Mouse (Mus musculus) ES-CJ7 (cell line): ENCODE measurements at regions not wholly inside any gene's neighbourhood (a gene's known extent, or its start where the extent isn't known, plus 50 kb on each side); places are given as distances from the start of the nearest gene placed in this dataset.

Source experiments
- DNase-seq: peaks from one replicate; pipeline ENCODE4 v3.0.0; 2011; ENCODE audit warnings: low read depth, low spot score

- DNase-seq: no peak
Observed at GRCm38 (mm10) chr3:102386091-102386490, 83.6 kb upstream of the Ngf start.

DNA sequence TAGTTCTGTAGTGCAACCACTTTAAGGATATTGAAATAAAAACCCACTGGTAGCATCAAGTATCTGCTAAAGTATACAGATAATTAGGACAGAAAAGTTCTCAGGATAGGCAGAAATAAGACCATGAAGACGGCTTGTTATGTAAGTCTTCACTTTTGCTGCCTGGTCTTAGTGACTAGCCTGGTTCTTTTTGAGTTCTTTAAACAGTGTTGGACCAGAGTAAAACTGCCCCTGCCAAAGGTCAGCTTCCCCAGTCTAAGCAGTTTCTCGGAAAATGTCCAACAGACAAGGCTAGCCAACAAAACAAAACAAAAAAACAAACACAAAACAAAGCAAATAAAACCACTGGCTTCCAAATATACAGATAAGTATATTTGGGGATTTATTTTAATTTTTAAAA lies 85.1 kb upstream of the Ngf start:
- no peak for DNase-seq

- DNase-seq: no peak
Observed at GRCm38 (mm10) chr3:102383671-102384070, 86.0 kb upstream of the Ngf start.

- DNase-seq: no peak
Observed at GRCm38 (mm10) chr3:102381683-102382082, 88.0 kb upstream of the Ngf start.

DNA sequence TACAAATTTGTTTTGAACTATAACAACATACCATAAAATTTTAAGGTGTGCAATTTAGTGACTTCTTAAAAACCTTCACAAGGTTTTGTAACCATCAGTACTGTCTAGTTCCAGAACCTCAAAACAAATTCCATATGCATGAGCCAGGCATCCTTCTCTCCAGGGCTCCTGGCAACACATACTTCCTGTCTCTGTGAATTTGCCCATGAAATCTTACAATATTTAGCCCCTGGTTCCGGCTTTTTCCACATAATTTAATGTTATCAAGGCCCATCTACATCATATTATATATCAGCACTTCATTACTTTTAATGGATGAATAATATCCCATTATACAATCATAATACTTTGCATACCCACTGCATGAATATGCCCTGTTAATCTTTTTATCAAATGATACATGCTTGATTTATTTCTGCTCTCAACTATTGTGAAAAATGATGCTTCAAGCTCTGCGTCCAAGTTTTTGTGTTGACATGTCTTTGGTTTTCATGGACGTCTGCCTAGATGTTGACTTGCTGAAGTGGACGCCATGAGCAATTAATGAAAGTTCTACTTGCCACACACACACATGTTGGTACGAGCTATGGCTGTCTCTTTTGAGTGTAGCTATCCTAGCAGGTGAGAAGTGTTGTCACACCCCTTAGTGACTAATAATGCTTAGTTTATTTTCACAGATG lies 95.2 kb upstream of the Ngf start:
- no peak for DNase-seq

- DNase-seq: peak; percentile 50
Observed at GRCm38 (mm10) chr3:102372205-102372899, 97.4 kb upstream of the Ngf start.

DNA sequence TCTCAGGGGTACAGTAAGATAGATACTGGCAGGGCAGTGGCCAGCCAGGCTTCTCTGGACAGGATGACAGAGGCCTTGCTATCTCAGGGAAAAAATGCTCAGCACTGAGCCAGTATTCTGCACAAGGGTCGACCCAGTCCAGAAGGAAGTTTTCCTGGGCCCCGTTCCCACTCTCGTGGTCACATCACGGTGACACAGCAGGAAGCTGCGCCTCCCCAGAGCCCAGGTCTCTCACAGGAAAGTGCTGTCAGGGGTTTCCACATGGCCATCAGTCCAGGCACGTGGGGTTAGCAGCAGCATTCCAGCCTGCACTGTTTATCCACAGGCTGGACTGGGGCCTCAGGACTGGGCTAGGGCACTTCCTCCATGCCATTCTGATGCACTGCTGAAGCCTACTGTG lies 103.5 kb upstream of the Ngf start:
- no peak for DNase-seq

DNA sequence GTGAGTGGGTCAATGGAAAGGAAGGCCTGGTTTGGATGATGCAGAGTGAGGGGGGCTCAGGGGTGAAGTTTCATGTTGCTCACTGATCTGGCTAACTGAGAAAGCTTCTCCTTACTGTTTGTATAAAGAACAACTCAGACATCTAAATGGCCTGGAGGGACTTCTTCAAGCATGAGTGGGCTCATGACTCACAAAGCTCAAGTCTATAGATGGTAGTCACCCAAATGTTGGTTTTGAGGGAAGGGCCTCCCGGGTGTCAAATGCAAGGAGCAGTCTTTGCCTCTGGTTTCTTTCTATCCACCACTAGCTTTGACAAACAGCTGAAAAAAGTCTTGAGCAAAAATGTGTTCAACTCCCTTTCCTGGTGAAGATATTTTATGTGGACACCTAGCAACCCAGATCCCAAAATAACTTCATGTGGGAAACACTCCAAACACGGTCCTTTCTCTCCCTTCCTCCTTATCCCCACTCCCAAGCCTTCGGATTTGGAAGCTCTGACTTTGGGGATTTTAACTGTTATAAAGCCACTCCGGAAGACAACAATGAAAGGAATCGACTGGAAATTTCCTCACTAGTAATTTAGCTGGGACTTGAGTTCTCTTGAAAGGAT lies 105.3 kb upstream of the Ngf start:
- DNase-seq: no peak

GRCm38 (mm10) chr3:102360732-102361280 lies 108.9 kb upstream of the Ngf start:
- DNase-seq: no peak

- no peak for DNase-seq
Observed at GRCm38 (mm10) chr3:102358801-102359200, 110.9 kb upstream of the Ngf start.

DNA sequence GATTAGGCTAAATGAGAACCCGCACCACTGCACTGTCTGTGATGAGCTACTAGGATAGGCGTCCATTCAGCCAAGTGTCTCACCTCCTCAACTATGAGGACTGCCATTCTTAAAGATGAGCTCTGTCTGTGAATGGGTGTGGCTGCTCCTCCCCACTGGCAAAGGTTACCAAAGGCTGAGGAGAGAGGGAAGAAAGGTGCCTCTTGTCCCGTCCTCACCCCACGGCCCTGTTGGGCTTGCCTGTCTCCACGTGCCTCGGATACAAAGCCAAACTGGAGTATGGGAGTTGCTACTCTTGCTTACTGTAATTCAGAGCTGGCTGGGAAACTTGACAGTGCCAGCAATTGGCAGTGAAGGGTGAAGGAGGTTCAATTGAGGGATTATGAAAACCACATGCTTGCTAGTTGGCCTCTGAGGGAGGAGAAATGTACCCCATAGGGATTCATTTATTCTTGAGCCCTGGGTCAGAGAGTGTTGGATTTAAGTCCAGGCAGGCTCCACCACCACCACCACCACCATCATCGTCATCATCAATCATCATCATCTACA lies 112.6 kb upstream of the Ngf start:
- DNase-seq: no peak

DNA sequence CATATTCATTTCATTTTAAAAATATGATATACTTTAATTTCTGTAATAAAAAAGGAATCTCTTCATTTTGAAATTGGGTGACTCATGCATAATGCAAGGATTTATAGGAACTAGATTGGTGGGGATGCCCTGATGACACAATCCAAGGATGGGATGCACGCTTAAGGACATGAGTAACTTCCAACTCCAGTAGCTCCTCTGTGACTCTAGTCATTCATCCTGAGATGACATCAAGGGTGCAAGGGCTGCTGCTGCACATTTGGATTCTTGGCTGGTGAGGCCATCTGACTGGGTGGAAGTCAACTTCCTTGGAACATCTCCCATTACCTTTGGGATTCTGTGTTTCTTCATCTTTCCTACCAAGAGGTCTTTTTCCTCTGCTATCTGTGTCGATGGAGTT lies 114.4 kb upstream of the Ngf start:
- DNase-seq: no peak

DNA sequence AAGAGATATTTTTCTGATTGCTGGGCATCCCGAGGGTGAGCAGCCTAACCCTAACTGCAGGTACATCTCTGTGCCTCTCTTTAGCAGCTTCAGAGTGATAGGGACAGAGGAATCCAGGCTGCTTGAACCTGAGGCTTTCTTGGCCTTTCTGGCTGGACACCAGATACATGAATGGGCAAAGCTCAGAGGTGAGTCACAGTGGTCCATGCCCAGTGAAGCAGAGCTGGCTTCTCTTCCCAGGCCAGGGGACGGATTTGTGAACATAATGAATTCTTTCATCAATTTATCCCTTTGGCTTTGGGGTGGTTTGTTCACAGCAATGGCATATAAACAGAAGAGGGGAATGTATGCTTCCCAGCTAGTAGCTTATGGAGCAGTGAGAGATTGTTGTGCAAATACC lies 114.9 kb upstream of the Ngf start:
- no peak for DNase-seq

GRCm38 (mm10) chr3:102353277-102353900 lies 116.3 kb upstream of the Ngf start:
- no peak for DNase-seq

DNA sequence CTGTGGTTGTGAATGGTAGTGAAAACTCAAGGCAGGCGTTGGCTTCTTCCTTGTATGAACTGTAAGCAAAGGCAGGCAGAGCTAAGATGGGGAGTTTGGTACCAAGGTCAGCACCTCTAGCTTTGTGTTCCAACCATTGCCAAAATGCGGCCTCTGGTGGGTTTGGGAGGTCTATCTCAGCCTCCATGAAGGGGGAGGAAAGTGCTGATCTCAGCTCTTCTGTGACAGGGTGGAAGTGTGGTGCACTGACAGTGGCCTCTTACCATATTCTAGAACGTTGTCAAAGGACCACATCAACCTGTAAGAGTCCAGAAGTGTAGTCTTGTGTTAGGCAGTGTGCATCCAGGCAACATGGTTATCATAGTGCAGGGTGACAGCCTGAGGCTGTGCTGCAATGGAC lies 123.6 kb upstream of the Ngf start:
- no peak for DNase-seq

- no peak for DNase-seq
Observed at GRCm38 (mm10) chr3:102345291-102345690, 124.4 kb upstream of the Ngf start.

- no peak for DNase-seq
Observed at GRCm38 (mm10) chr3:102340731-102341130, 129.0 kb upstream of the Ngf start.

GRCm38 (mm10) chr3:102337881-102338280 lies 131.8 kb upstream of the Ngf start:
- DNase-seq: no peak

GRCm38 (mm10) chr3:102336184-102336583 lies 131.7 kb upstream of the Vangl1 start:
- no peak for DNase-seq

GRCm38 (mm10) chr3:102335146-102335545 lies 130.7 kb upstream of the Vangl1 start:
- peak; percentile 52 for DNase-seq

GRCm38 (mm10) chr3:102332221-102332620 lies 127.7 kb upstream of the Vangl1 start:
- DNase-seq: no peak

DNA sequence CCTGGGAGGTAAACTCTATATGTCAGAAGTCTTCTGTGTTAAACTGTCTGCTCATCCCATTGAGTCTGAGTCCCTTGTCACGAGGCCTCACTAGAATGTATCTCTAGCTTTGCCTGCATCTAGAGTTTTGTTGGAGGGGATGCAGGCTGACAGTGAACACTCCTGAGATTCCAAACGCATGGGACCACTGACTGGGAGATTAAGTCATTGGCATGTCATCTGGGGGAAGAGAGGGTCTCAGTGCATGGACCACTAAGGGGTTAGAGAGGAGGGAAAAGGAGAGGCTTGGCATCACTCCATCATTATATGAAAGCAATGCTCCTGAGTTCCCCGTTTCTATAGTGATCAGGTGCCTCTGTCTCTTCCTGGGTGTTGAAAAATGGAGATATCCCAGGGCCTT lies 114.8 kb upstream of the Vangl1 start:
- DNase-seq: no peak
